Mouse (Mus musculus): ENCODE measurements at regions not wholly inside any gene's neighbourhood (a gene's known extent, or its start where the extent isn't known, plus 50 kb on each side); places are given as distances from the start of the nearest gene placed in this dataset.

GRCm38 (mm10) chr9:120628794-120629560 is 57.7 kb downstream of the Rpl14 start:
- in situ Hi-C loops (cut with MboI, MseI): no loop called here

- in situ Hi-C loops (cut with MboI, MseI): no loop called here
Observed at GRCm38 (mm10) chr9:120629609-120630008, 58.4 kb downstream of the Rpl14 start.

- in situ Hi-C loops (cut with MboI, MseI): no loop called here
Observed at GRCm38 (mm10) chr9:120632821-120633220, 61.6 kb downstream of the Rpl14 start.

GRCm38 (mm10) chr9:120642656-120643055 is 71.4 kb downstream of the Rpl14 start:
- in situ Hi-C loops (cut with MboI, MseI): no loop called here

GRCm38 (mm10) chr9:120643371-120643770 is 72.1 kb downstream of the Rpl14 start:
- in situ Hi-C loops (cut with MboI, MseI): no loop called here

- in situ Hi-C loops (cut with MboI, MseI): no loop called here
Observed at GRCm38 (mm10) chr9:120645776-120646175, 74.5 kb downstream of the Rpl14 start.

- in situ Hi-C loops (cut with MboI, MseI): no loop called here
Observed at GRCm38 (mm10) chr9:120646806-120647667, 75.8 kb downstream of the Rpl14 start.

- in situ Hi-C loops (cut with MboI, MseI): no loop called here
Observed at GRCm38 (mm10) chr9:120647668-120647955, 76.4 kb downstream of the Rpl14 start.

GRCm38 (mm10) chr9:120652733-120653132 is 81.5 kb downstream of the Rpl14 start:
- in situ Hi-C loops (cut with MboI, MseI): loop anchor here (10.0 kb wide), 1 partner anchor 888 kb away; no protein-coding TSS in a partner anchor

GRCm38 (mm10) chr9:120653170-120653569 is 81.9 kb downstream of the Rpl14 start:
- in situ Hi-C loops (cut with MboI, MseI): loop anchor here (10.0 kb wide), 1 partner anchor 888 kb away; no protein-coding TSS in a partner anchor

- in situ Hi-C loops (cut with MboI, MseI): loop anchor here (10.0 kb wide), 1 partner anchor 890 kb away; no protein-coding TSS in a partner anchor
Observed at GRCm38 (mm10) chr9:120654736-120655135, 83.5 kb downstream of the Rpl14 start.

GRCm38 (mm10) chr9:120656976-120657375 is 85.7 kb downstream of the Rpl14 start:
- in situ Hi-C loops (cut with MboI, MseI): loop anchor here (10.0 kb wide), 1 partner anchor 892 kb away; no protein-coding TSS in a partner anchor

GRCm38 (mm10) chr9:120657786-120658185 is 86.5 kb downstream of the Rpl14 start:
- in situ Hi-C loops (cut with MboI, MseI): loop anchor here (10.0 kb wide), 1 partner anchor 893 kb away; no protein-coding TSS in a partner anchor

- in situ Hi-C loops (cut with MboI, MseI): loop anchor here (10.0 kb wide), 1 partner anchor 894 kb away; no protein-coding TSS in a partner anchor
Observed at GRCm38 (mm10) chr9:120658576-120658975, 87.3 kb downstream of the Rpl14 start.

GRCm38 (mm10) chr9:120661226-120661625 is 90.0 kb downstream of the Rpl14 start:
- in situ Hi-C loops (cut with MboI, MseI): loop anchor here (5.0 kb wide), 1 partner anchor 49 kb away; no protein-coding TSS in a partner anchor

GRCm38 (mm10) chr9:120661641-120662227 is 90.5 kb downstream of the Rpl14 start:
- in situ Hi-C loops (cut with MboI, MseI): loop anchor here (5.0 kb wide), 1 partner anchor 49 kb away; no protein-coding TSS in a partner anchor

GRCm38 (mm10) chr9:120663181-120663580 is 91.9 kb downstream of the Rpl14 start:
- in situ Hi-C loops (cut with MboI, MseI): loop anchor here (5.0 kb wide), 1 partner anchor 51 kb away; no protein-coding TSS in a partner anchor

GRCm38 (mm10) chr9:120664086-120664485 is 92.8 kb downstream of the Rpl14 start:
- in situ Hi-C loops (cut with MboI, MseI): loop anchor here (5.0 kb wide), 1 partner anchor 52 kb away; no protein-coding TSS in a partner anchor

- in situ Hi-C loops (cut with MboI, MseI): no loop called here
Observed at GRCm38 (mm10) chr9:120672452-120672851, 101.2 kb downstream of the Rpl14 start.

- in situ Hi-C loops (cut with MboI, MseI): no loop called here
Observed at GRCm38 (mm10) chr9:120674855-120675254, 103.6 kb downstream of the Rpl14 start.

GRCm38 (mm10) chr9:120675371-120676150 is 104.3 kb downstream of the Rpl14 start:
- in situ Hi-C loops (cut with MboI, MseI): no loop called here
